Mouse (Mus musculus) adrenal gland, adult (tissue): Measurements from ENCODE around the gene Plekhh1.

ENCODE experiments used
- DNase-seq, 2 experiments: peaks; one replicate each; pipeline ENCODE4 v3.0.0; 2022 to 2023; ENCODE audit warnings: low spot score in 1 of 2; ENCODE audit not compliant: inconsistent age in 2 of 2

The Plekhh1 gene

GRCm38 (mm10) chr12:79028911-79029861 lies at the start of gene Plekhh1:
TSS of gene Plekhh1 (plus strand) at chr12:79029163.
- DNase-seq = peak; percentile 75 to 88

- DNase-seq = peak; percentile 54 to 67
Measured at GRCm38 (mm10) chr12:78980683-78981091, 48.3 kb upstream of the Plekhh1 start.

DNA sequence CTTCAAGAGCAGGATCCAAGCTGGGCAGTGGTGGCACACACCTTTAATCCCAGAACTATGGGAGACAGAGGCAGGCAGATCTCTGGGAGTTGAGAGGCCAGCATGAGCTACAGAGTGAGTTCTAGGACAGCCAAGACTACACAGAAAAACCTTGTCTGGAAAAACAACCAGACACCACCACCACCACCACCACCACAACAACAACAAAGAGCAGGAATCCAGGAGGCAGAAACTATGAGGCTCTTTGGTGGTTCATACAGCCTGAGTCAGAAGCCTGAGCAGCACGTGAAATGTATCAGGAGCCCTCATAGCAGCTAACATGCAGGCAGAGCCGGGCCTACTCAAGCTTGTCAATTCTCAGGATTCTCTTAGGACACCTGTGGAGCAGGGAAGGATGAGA lies 47.8 kb upstream of the Plekhh1 start:
- DNase-seq = no peak

GRCm38 (mm10) chr12:78981938-78982825 lies 46.8 kb upstream of the Plekhh1 start:
- DNase-seq = peak in 1 of 2 experiments; percentile 39

DNA sequence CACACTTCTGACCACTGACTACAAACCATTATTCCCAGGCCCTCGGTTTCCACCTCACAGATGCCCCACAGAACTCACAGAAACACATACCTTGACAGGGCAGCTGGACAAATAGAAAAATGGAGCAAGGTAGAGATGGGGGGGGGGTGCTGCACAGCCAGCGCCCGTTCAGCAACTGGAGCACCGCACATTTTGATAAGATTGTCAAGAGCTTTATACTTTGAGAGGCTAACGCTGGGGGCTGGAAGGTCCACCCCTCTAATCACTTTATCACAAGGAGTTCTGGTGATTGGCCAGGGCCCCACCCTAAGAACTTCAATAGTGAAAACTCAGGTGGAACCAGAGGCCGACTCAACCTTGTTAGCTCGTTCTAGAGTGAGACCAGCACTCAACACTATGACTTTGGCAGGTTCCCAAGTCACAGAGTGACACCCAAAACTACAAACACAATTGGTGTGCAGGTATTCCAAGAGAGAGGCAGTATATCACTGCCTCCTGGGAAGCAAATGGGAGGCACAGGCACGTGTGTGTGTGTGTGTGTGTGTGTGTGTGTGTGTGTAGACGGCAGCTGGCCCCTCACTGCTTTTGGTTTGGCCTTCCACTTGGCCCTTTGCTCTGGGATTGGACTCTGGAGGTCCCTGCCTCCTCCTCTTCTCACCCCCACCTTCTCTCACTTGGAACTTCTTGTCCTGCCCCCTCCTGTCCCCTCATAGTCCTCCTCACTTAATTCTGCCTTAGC lies 45.5 kb upstream of the Plekhh1 start:
- no peak for DNase-seq

GRCm38 (mm10) chr12:78984035-78984432 lies 44.9 kb upstream of the Plekhh1 start:
- DNase-seq = peak; percentile 45 to 59

- DNase-seq = peak; percentile 49 to 60
Measured at GRCm38 (mm10) chr12:78987581-78988081, 41.3 kb upstream of the Plekhh1 start.

GRCm38 (mm10) chr12:78996271-78996670 lies 32.7 kb upstream of the Plekhh1 start:
- DNase-seq = no peak

- DNase-seq = no peak
Measured at GRCm38 (mm10) chr12:78996711-78997110, 32.3 kb upstream of the Plekhh1 start.

- DNase-seq = no peak
Measured at GRCm38 (mm10) chr12:79002406-79002805, 26.6 kb upstream of the Plekhh1 start.

DNA sequence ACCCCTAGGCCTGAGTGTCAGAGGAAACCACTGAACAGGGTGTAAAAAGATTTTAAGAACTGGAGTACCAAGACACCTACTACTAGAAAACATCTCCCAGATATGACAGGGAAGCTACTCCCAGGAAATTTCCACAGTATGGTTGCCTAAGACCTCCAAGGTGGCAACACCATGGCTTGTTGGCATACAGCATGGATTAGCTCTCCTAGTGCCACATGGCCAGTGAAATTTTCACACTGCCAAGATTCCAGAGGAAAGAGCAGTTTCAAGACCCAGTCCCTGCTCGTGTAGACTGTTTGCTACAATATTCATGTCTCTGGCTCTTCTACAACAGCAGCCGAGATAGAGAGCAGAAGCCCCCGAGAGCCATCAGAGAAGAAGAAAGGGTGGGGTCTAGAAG lies 26.0 kb upstream of the Plekhh1 start:
- DNase-seq = no peak

GRCm38 (mm10) chr12:79005456-79005855 lies 23.5 kb upstream of the Plekhh1 start:
- DNase-seq = no peak

- no peak for DNase-seq
Measured at GRCm38 (mm10) chr12:79006076-79006475, 22.9 kb upstream of the Plekhh1 start.

GRCm38 (mm10) chr12:79006478-79007125 lies 22.4 kb upstream of the Plekhh1 start:
- DNase-seq = peak; percentile 68 to 86

- peak; percentile 67 to 87 for DNase-seq
Measured at GRCm38 (mm10) chr12:79007126-79007753, 21.7 kb upstream of the Plekhh1 start, which contains the start of gene Tmem229b. TSS of gene Tmem229b (minus strand) at chr12:79007627.

- no peak for DNase-seq
Measured at GRCm38 (mm10) chr12:79010569-79010968, 18.4 kb upstream of the Plekhh1 start.

DNA sequence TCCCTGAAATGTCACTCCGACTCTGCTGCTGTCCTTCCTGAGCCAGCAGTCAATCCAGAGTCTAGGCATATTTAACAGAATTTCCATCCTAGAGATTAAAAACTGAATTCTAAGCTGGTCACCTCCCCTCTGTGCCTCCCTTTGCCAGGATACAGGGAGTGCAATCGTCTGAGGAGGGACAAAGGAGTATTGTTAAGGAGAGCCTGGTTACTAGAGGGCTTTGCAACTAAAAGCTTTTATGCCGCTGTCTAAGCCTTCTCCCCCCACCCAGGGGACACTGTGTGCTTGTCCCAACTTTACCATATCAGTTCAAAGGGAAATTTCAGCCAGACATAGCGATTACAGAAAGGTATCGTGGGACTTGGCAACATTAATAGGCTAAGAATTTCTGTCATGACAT lies 12.9 kb upstream of the Plekhh1 start:
- DNase-seq = no peak

DNA sequence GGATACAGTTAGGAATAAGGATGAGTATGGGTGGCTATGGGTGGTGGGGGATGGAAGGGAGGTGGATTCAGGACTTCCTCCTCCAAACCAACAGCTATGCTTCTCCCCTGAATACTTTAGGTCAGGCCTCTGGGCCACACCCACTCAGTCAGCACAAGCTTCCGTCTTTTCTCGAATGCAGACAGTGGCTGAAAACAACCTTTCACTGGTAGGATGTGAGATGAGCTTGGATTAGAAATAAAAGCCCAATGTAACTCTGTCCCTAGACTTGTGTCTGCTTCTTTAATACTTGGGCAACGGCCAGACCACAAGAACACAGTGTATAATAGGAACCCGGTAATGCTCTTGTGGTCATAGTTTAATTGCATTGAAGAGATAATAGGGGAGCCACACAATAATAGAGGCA lies 11.0 kb upstream of the Plekhh1 start:
- DNase-seq = peak in 1 of 2 experiments; percentile 45

DNA sequence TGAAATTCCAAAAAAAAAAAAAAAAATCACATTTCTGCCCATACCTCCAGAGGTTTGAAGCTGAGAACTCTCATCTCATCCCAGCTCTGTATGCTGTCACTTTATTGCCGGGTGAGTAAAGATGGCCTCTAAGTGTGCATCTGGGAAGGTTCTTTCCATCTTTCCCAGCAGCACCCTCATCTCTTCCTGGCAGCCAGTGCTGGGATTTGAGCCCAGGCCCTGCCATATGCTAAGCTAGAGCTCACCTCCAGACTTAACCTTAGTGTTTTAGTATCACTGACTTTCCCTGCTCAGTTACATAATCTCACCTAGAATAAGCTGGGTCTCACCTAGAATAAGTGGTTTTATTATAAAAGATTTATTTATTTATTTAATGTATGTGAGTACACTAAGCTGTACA lies 7.1 kb upstream of the Plekhh1 start:
- no peak for DNase-seq

GRCm38 (mm10) chr12:79022882-79023281 lies 6.1 kb upstream of the Plekhh1 start:
- peak; percentile 73 to 88 for DNase-seq
